Mouse (Mus musculus) olfactory bulb, adult 2 months (tissue): ENCODE data around the gene Srrm2. TPM values are rescaled to one million over a fixed set of nuclear protein-coding genes. Genes with fewer than 3 reads are reported as not detected.

ENCODE experiments used
- H3K27ac ChIP-seq: fragments of 200-500 bp; 2 replicates; pipeline ENCODE4 v1.5.1; 2012; ENCODE audit warnings: low read depth, low read length; ENCODE audit not compliant: insufficient read depth
- H3K4me1 ChIP-seq: fragments of 200-500 bp; 2 replicates; pipeline ENCODE4 v1.6.1; 2012; ENCODE audit warnings: low read length; ENCODE audit not compliant: control insufficient read depth, insufficient read depth
- H3K4me3 ChIP-seq: fragments of 200-500 bp; 2 replicates; pipeline ENCODE4 v1.5.1; 2012; ENCODE audit warnings: mild to moderate bottlenecking, low read depth, low read length, moderate library complexity; ENCODE audit not compliant: insufficient read depth
- CTCF ChIP-seq: fragments of 200-500 bp; IDR thresholded peaks from 2 replicates; pipeline ENCODE4 v1.5.1; 2012; ENCODE audit warnings: low read depth, mild to moderate bottlenecking, low read length, moderate library complexity; ENCODE audit not compliant: insufficient read depth
- POLR2A ChIP-seq: fragments of 200-500 bp; IDR thresholded peaks from 2 replicates; pipeline ENCODE4 v1.6.1; 2012; ENCODE audit warnings: mild to moderate bottlenecking, low read depth, low read length, moderate library complexity; ENCODE audit not compliant: insufficient read depth
- WGBS: fragments of 180-500 bp; shearing (Covaris S2); methylation state at CpG from one replicate; pipeline ENCODE4 v1.1.7; 2018; 5-methylcytosine and 5-hydroxymethylcytosine counted together
- polyA plus RNA-seq: library from polyadenylated mRNA; stranded (reverse); fragments of >200 nt; gene quantifications from 2 replicates; pipeline ENCODE4 v1.2.4, GENCODE M21; 2012; ENCODE audit warnings: low replicate concordance; ENCODE audit not compliant: missing spikeins, insufficient read depth, insufficient read length

The Srrm2 gene
- polyA plus RNA-seq, 1 experiment: 383 TPM

GRCm38 (mm10) chr17:23774090-23774489, 16.2 kb upstream of the Srrm2 start:
- TF ChIP-seq CTCF (peak; percentile 71), POLR2A (no peak)
- Histone ChIP-seq H3K4me3 (no peak overlapping the region), H3K4me1 (peaks cover 8% of the 10 kb centered on the region; the same call in 1 of the 2 replicates), H3K27ac (no peak overlapping the region)
- 4% methylated on average over 12 of the region's 12 CpGs for WGBS

- H3K4me1 ChIP-seq: peaks cover 3% of the 10 kb centered on the region; the same call in 1 of the 2 replicates
- no peak overlapping the region for H3K27ac ChIP-seq
- TF ChIP-seq CTCF (no peak), POLR2A (no peak)
- 85% methylated on average over 10 of the region's 10 CpGs for WGBS
- H3K4me3 ChIP-seq: no peak overlapping the region
These were observed 14.1 kb upstream of the Srrm2 start for GRCm38 (mm10) chr17:23776216-23776615.

GRCm38 (mm10) chr17:23777141-23777540, 13.2 kb upstream of the Srrm2 start:
- Histone ChIP-seq H3K27ac (no peak overlapping the region), H3K4me1 (peaks cover 3% of the 10 kb centered on the region; the same call in 1 of the 2 replicates), H3K4me3 (no peak overlapping the region)
- WGBS: 86% methylated on average over 2 of the region's 2 CpGs
- TF ChIP-seq POLR2A (no peak), CTCF (no peak)

- Histone ChIP-seq H3K4me3 (no peak overlapping the region), H3K4me1 (peaks cover 3% of the 10 kb centered on the region; the same call in 1 of the 2 replicates), H3K27ac (no peak overlapping the region)
- WGBS: 65% methylated on average over 2 of the region's 2 CpGs
- TF ChIP-seq POLR2A (no peak), CTCF (no peak)
These were observed 11.9 kb upstream of the Srrm2 start for GRCm38 (mm10) chr17:23778447-23778846.

GRCm38 (mm10) chr17:23783352-23783751, 7.0 kb upstream of the Srrm2 start:
- H3K4me1 ChIP-seq: peaks cover 9% of the 10 kb centered on the region
- no peak for TF ChIP-seq POLR2A
- TF ChIP-seq CTCF: no peak
- no peak overlapping the region for H3K4me3 ChIP-seq
- H3K27ac ChIP-seq: no peak overlapping the region

GRCm38 (mm10) chr17:23785561-23786471, 4.5 kb upstream of the Srrm2 start, which contains the start of gene Flywch2:
TSS of gene Flywch2 (minus strand) at chr17:23786081.
- TF ChIP-seq CTCF: no peak
- no peak for TF ChIP-seq POLR2A
- 3% methylated on average over 43 of the region's 43 CpGs for WGBS

GRCm38 (mm10) chr17:23786510-23786931, 3.8 kb upstream of the Srrm2 start:
- TF ChIP-seq POLR2A (peak; percentile 40; the same call in 1 of the 2 replicates), CTCF (no peak)
- H3K4me1 ChIP-seq: peaks cover 13% of the 10 kb centered on the region
- 8% methylated on average over 13 of the region's 13 CpGs for WGBS
- H3K27ac ChIP-seq: peak overlapping the region; percentile 86
- peak overlapping the region; percentile 47 for H3K4me3 ChIP-seq

More at GRCm38 (mm10) chr17:23785561-23786471, 4.5 kb upstream of the Srrm2 start, which contains the start of gene Flywch2:
- peaks cover 11% of the 10 kb centered on the region for H3K4me1 ChIP-seq
- peak within 1 kb of the TSS; percentile 65 for H3K4me3 ChIP-seq
- peak within 1 kb of the TSS; percentile 86 for H3K27ac ChIP-seq

- Histone ChIP-seq H3K4me3 (no peak overlapping the region), H3K27ac (no peak overlapping the region), H3K4me1 (peaks cover 22% of the 10 kb centered on the region)
- TF ChIP-seq POLR2A: no peak
- 90% methylated on average over 4 of the region's 4 CpGs for WGBS
These were observed 1.4 kb upstream of the Srrm2 start for GRCm38 (mm10) chr17:23788973-23789372.

GRCm38 (mm10) chr17:23789749-23790268, 523 bp upstream of the Srrm2 start:
- no peak overlapping the region for H3K4me3 ChIP-seq
- peak overlapping the region; percentile 93 for H3K27ac ChIP-seq
- 16% methylated on average over 8 of the region's 8 CpGs for WGBS
- peaks cover 22% of the 10 kb centered on the region for H3K4me1 ChIP-seq
- TF ChIP-seq CTCF (no peak), POLR2A (no peak)
